Mouse (Mus musculus) liver, adult 2 months (tissue): Measurements from ENCODE around the gene Map3k13. TPM values are rescaled to one million over a fixed set of nuclear protein-coding genes. Genes with fewer than 3 reads are reported as not detected.
A peak's percentile ranks its signal among the peaks of the same experiment; 100 is the strongest.

Experiments used
- DNase-seq: peaks from one replicate; pipeline ENCODE4 v3.0.0-alpha.2; 2011; ENCODE audit warnings: low read depth, low spot score; ENCODE audit errors: extremely low read depth
- H3K27ac ChIP-seq: fragments of 200-500 bp; replicated peaks from 2 replicates; pipeline ENCODE4 v1.5.1; 2012; ENCODE audit warnings: low read depth, mild to moderate bottlenecking, control low read depth, inconsistent platforms, low read length; ENCODE audit not compliant: insufficient read depth
- H3K27me3 ChIP-seq: fragments of 200-500 bp; 2 replicates; pipeline ENCODE4 v1.6.1; 2012; ENCODE audit warnings: mild to moderate bottlenecking, moderate library complexity, low read length, inconsistent platforms; ENCODE audit not compliant: control insufficient read depth, insufficient read depth
- H3K36me3 ChIP-seq: fragments of 200-500 bp; 2 replicates; pipeline ENCODE4 v1.6.1; 2012; ENCODE audit warnings: low read length, inconsistent platforms; ENCODE audit not compliant: control insufficient read depth, insufficient read depth
- H3K4me1 ChIP-seq: fragments of 200-500 bp; 2 replicates; pipeline ENCODE4 v1.6.1; 2011; ENCODE audit warnings: low read length; ENCODE audit not compliant: control insufficient read depth, insufficient read depth
- H3K4me3 ChIP-seq: fragments of 200-500 bp; 2 replicates; pipeline ENCODE4 v1.5.1; 2011; ENCODE audit warnings: low read depth, mild to moderate bottlenecking, control low read depth, low read length, moderate library complexity; ENCODE audit not compliant: insufficient read depth
- H3K79me2 ChIP-seq: fragments of 200-500 bp; 2 replicates; pipeline ENCODE4 v1.6.1; 2012; ENCODE audit warnings: inconsistent platforms, mild to moderate bottlenecking, low read length, moderate library complexity; ENCODE audit not compliant: control insufficient read depth, insufficient read depth
- H3K9ac ChIP-seq: fragments of 200-500 bp; 2 replicates; pipeline ENCODE4 v1.6.1; 2012; ENCODE audit warnings: low read depth, mild to moderate bottlenecking, control low read depth, inconsistent platforms, low read length
- CTCF ChIP-seq: fragments of 200-500 bp; IDR thresholded peaks from 2 replicates; pipeline ENCODE4 v1.5.1; 2011; ENCODE audit warnings: low read depth, low read length, control low read depth
- POLR2A ChIP-seq: fragments of 200-500 bp; IDR thresholded peaks from 2 replicates; pipeline ENCODE4 v1.6.1; 2011; ENCODE audit warnings: low read length, control low read depth; ENCODE audit not compliant: insufficient read depth; ENCODE audit errors: extremely low read depth
- WGBS: fragments of 180-500 bp; shearing (Covaris S2); methylation state at CpG from one replicate; pipeline ENCODE4 v1.1.7; 2018; 5-methylcytosine and 5-hydroxymethylcytosine counted together
- polyA plus RNA-seq: library from polyadenylated mRNA; depleted of rRNA; stranded (reverse); fragments of >200 nt; gene quantifications from 2 replicates; pipeline ENCODE4 v1.2.3, GENCODE M21; 2012
- total RNA-seq: library from RNA; depleted of rRNA; stranded (reverse); fragments of >200 nt; gene quantifications from 2 replicates; pipeline ENCODE4 v1.2.3, GENCODE M21; 2014

Gene Map3k13
- total and polyA plus RNA-seq, 2 experiments = 3.8 to 7.0 TPM

DNA sequence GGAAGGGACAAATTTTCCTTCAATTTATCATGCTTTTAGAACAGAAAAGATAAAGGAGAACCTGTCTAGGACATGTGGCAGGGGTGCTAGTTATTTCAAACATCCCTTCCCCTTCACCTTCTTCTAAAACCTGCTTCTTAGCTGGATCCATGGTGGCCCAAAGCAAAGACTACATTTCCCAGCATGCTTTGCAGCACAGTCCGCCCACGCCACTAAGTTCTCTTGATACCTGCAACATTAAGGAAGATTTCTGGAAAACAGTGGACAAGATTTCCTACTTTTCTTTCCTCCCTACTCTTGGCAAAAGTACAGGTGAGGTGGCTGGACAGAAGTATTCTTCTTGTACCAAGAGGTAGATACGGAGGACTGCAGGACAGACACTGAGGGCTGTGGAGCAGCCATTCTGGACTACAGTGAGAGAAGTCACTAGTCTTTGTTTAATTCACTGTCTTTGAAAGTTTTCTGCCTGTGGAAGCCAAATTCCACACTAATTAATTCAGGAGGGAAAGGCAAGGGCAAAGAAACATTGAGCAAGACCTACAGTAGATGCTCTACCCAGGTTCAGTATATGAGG lies 15.8 kb upstream of the Map3k13 start:
- DNase-seq = no peak
- Histone ChIP-seq H3K4me1 (peaks cover 26% of the 10 kb centered on the region), H3K36me3 (peaks cover 33% of the 10 kb centered on the region), H3K79me2 (peaks cover 9% of the 10 kb centered on the region; the same call in 1 of the 2 replicates), H3K27me3 (no peaks in the 10 kb centered on the region), H3K9ac (no peak overlapping the region), H3K4me3 (peak overlapping the region; percentile 13), H3K27ac (no peak overlapping the region)
- TF ChIP-seq POLR2A (no peak), CTCF (no peak)
- WGBS = 83% methylated on average over 3 of the region's 3 CpGs

DNA sequence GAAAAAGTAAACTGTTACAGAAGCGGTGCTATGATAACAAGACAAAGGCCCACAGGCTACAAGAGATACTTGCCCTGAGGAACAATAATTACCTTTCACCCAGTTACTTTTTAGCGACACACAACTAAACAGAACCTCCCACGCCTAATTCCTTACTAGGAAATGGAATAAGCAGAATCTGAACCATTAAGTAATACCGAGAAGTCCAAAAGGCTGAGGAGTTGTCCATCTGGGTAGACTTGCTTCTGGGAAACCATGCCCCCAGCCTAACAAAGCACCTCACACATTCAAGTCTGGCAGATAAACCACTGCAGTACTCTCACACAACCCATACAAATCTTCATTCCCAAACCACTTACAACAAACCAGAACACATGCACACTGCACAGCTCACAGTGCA lies 15.0 kb upstream of the Map3k13 start:
- peaks cover 29% of the 10 kb centered on the region for H3K36me3 ChIP-seq
- peaks cover 9% of the 10 kb centered on the region; the same call in 1 of the 2 replicates for H3K79me2 ChIP-seq
- peaks cover 29% of the 10 kb centered on the region for H3K4me1 ChIP-seq
- H3K27me3 ChIP-seq = no peaks in the 10 kb centered on the region
- no peak overlapping the region for H3K4me3 ChIP-seq
- no peak for DNase-seq
- H3K9ac ChIP-seq = no peak overlapping the region
- TF ChIP-seq POLR2A = no peak
- no peak for TF ChIP-seq CTCF
- H3K27ac ChIP-seq = no peak overlapping the region; the same call in 1 of the 2 replicates
- 24% methylated on average over 4 of the region's 4 CpGs for WGBS

DNA sequence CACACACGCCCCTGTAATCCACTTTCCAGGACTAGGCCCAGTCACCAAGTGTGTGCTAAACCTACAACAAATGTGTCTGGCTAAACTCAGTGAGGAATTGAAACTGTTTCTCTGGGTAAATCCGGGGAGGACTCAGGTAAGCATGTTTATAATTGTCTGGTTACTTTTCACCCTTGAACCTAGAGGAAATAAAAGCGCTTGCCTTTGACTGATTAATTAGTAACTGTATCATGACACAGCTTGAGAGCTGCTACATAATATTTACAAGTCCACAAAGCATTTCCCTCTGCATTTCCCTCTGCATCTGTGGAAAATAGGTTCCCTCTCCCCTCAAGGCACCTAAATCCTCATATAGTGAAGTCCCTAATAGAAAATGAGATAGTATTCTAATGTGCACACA lies 12.9 kb upstream of the Map3k13 start:
- peak; percentile 93 for DNase-seq
- TF ChIP-seq CTCF (no peak), POLR2A (no peak)
- Histone ChIP-seq H3K4me3 (no peak overlapping the region), H3K27ac (peak overlapping the region; percentile 93), H3K79me2 (peaks cover 9% of the 10 kb centered on the region; the same call in 1 of the 2 replicates), H3K36me3 (peaks cover 21% of the 10 kb centered on the region), H3K4me1 (peaks cover 32% of the 10 kb centered on the region), H3K27me3 (no peaks in the 10 kb centered on the region), H3K9ac (peak overlapping the region; percentile 57)
- WGBS = 17% methylated on average over 3 of the region's 3 CpGs

DNA sequence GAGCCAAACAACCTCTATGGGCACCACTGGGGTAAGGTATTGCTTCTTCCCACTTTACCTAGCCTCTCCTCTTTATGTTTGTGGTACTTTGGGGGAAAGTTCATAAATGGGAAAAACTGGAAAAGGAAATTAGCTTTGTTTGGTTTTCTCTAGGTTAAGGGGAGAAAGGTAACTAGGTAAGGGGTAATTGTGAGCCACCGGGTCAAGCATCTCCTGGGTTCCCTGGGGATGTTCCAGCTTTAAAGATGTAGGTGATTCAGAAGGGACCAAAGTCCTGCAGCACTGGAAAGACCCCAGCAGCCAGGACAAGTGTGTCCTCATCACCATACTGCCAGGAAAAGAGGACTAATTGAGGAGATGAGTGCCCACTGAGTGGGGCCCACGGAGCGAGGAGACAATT lies 12.3 kb upstream of the Map3k13 start:
- Histone ChIP-seq H3K4me1 (peaks cover 35% of the 10 kb centered on the region), H3K79me2 (peaks cover 9% of the 10 kb centered on the region; the same call in 1 of the 2 replicates), H3K4me3 (no peak overlapping the region), H3K27ac (peak overlapping the region; percentile 63), H3K9ac (no peak overlapping the region), H3K27me3 (no peaks in the 10 kb centered on the region), H3K36me3 (peaks cover 16% of the 10 kb centered on the region)
- WGBS = 38% methylated on average over 3 of the region's 3 CpGs
- TF ChIP-seq CTCF (no peak), POLR2A (no peak)
- DNase-seq = peak; percentile 83

DNA sequence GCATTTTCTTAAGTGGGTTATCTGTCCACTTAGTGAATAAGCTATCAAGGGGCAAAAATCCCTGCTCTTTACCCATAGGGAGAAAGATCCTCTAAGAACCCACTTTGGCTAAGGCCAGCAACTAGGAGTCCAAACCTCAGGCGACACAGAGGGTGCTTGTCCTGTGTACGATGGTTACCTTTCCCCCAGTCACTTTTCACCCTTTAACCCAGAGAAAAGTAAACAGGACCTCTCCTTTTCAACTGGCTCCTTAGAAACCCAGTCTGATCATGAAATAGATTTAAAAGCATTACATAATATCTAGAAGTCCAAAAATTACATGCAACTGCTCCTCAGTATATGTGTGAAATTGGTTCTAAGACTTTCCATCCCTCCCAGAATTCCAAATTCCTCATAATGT lies 11.3 kb upstream of the Map3k13 start:
- no peaks in the 10 kb centered on the region for H3K27me3 ChIP-seq
- no peak overlapping the region for H3K4me3 ChIP-seq
- H3K27ac ChIP-seq = no peak overlapping the region
- H3K4me1 ChIP-seq = peaks cover 36% of the 10 kb centered on the region
- peak; percentile 95 for DNase-seq
- no peak overlapping the region for H3K9ac ChIP-seq
- H3K79me2 ChIP-seq = peaks cover 9% of the 10 kb centered on the region; the same call in 1 of the 2 replicates
- peaks cover 10% of the 10 kb centered on the region for H3K36me3 ChIP-seq
- TF ChIP-seq POLR2A (no peak), CTCF (no peak)
- 19% methylated on average over 2 of the region's 2 CpGs for WGBS

DNA sequence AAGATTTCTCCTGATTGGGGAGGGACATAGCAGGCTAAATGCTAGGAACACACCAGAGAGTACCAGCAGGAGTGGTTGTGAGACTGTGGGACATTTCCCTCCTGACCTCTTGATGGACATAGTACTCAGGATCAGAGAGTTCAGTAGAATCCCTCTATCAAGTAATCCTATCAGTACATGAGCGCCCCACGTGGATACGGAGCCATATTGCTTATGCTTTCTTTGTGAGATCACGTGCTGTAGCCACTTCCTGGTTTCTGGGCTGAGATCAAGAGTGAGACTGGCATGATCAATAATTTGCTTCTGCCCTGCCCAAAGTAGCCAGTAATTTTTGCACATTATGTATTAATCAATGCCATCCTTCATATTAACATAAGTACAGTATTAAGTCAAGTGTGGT lies 9.1 kb upstream of the Map3k13 start:
- H3K4me1 ChIP-seq = peaks cover 39% of the 10 kb centered on the region
- no peak for TF ChIP-seq POLR2A
- TF ChIP-seq CTCF = no peak
- 25% methylated on average over 4 of the region's 4 CpGs for WGBS
- peaks cover 5% of the 10 kb centered on the region for H3K36me3 ChIP-seq
- no peaks in the 10 kb centered on the region for H3K27me3 ChIP-seq
- no peak overlapping the region for H3K9ac ChIP-seq
- H3K79me2 ChIP-seq = no peaks in the 10 kb centered on the region
- DNase-seq = peak; percentile 89
- no peak overlapping the region for H3K4me3 ChIP-seq
- H3K27ac ChIP-seq = no peak overlapping the region
